Mouse (Mus musculus): ENCODE measurements at regions not wholly inside any gene's neighbourhood (a gene's known extent, or its start where the extent isn't known, plus 50 kb on each side); places are given as distances from the start of the nearest gene placed in this dataset.

- no peak for DNase-seq (ENCODE audit: extremely low spot score in 1 of 2, low spot score in 1 of 2)
Measured at GRCm38 (mm10) chr3:70097813-70098212, 90.4 kb downstream of the Otol1 start.

- DNase-seq (ENCODE audit: extremely low spot score in 1 of 2, low spot score in 1 of 2) = no peak
Measured at GRCm38 (mm10) chr3:70102091-70102490, 94.7 kb downstream of the Otol1 start.

- DNase-seq (ENCODE audit: extremely low spot score in 1 of 2, low spot score in 1 of 2) = peak; percentile 11 to 19
Measured at GRCm38 (mm10) chr3:70102593-70103213, 95.3 kb downstream of the Otol1 start.

GRCm38 (mm10) chr3:70103983-70104827, 96.8 kb downstream of the Otol1 start:
- peak; percentile 63 to 94 for DNase-seq (ENCODE audit: extremely low spot score in 1 of 2, low spot score in 1 of 2)

GRCm38 (mm10) chr3:70104828-70105399, 97.5 kb downstream of the Otol1 start:
- peak; percentile 58 to 66 for DNase-seq (ENCODE audit: extremely low spot score in 1 of 2, low spot score in 1 of 2)

- DNase-seq (ENCODE audit: extremely low spot score in 1 of 2, low spot score in 1 of 2) = no peak
Measured at GRCm38 (mm10) chr3:70105561-70105960, 98.1 kb downstream of the Otol1 start.

- DNase-seq (ENCODE audit: extremely low spot score in 1 of 2, low spot score in 1 of 2) = no peak
Measured at GRCm38 (mm10) chr3:70106141-70106540, 98.7 kb downstream of the Otol1 start.

GRCm38 (mm10) chr3:70126212-70126611, 118.8 kb downstream of the Otol1 start:
- DNase-seq (ENCODE audit: extremely low spot score in 1 of 2, low spot score in 1 of 2) = no peak

- DNase-seq (ENCODE audit: extremely low spot score in 1 of 2, low spot score in 1 of 2) = no peak
Measured at GRCm38 (mm10) chr3:70130241-70131029, 123.0 kb downstream of the Otol1 start.

- DNase-seq (ENCODE audit: extremely low spot score in 1 of 2, low spot score in 1 of 2) = no peak
Measured at GRCm38 (mm10) chr3:70134963-70135362, 127.5 kb downstream of the Otol1 start.

GRCm38 (mm10) chr3:70138488-70138887, 131.1 kb downstream of the Otol1 start:
- no peak for DNase-seq (ENCODE audit: extremely low spot score in 1 of 2, low spot score in 1 of 2)

GRCm38 (mm10) chr3:70138926-70139325, 131.5 kb downstream of the Otol1 start:
- DNase-seq (ENCODE audit: extremely low spot score in 1 of 2, low spot score in 1 of 2) = no peak

GRCm38 (mm10) chr3:70145728-70146127, 138.3 kb downstream of the Otol1 start:
- DNase-seq (ENCODE audit: extremely low spot score in 1 of 2, low spot score in 1 of 2) = no peak

- DNase-seq (ENCODE audit: extremely low spot score in 1 of 2, low spot score in 1 of 2) = no peak
Measured at GRCm38 (mm10) chr3:70151156-70151555, 143.7 kb downstream of the Otol1 start.

- no peak for DNase-seq (ENCODE audit: extremely low spot score in 1 of 2, low spot score in 1 of 2)
Measured at GRCm38 (mm10) chr3:70160043-70160442, 152.6 kb downstream of the Otol1 start.

- DNase-seq (ENCODE audit: extremely low spot score in 1 of 2, low spot score in 1 of 2) = no peak
Measured at GRCm38 (mm10) chr3:70171667-70172066, 164.3 kb downstream of the Otol1 start.

- no peak for DNase-seq (ENCODE audit: extremely low spot score in 1 of 2, low spot score in 1 of 2)
Measured at GRCm38 (mm10) chr3:70176391-70176790, 169.0 kb downstream of the Otol1 start.

- no peak for DNase-seq (ENCODE audit: extremely low spot score in 1 of 2, low spot score in 1 of 2)
Measured at GRCm38 (mm10) chr3:70181611-70182010, 174.2 kb downstream of the Otol1 start.

- DNase-seq (ENCODE audit: extremely low spot score in 1 of 2, low spot score in 1 of 2) = no peak
Measured at GRCm38 (mm10) chr3:70190741-70191140, 183.3 kb downstream of the Otol1 start.

GRCm38 (mm10) chr3:70196671-70197070, 189.3 kb downstream of the Otol1 start:
- no peak for DNase-seq (ENCODE audit: extremely low spot score in 1 of 2, low spot score in 1 of 2)

GRCm38 (mm10) chr3:70198890-70199289, 191.5 kb downstream of the Otol1 start:
- DNase-seq (ENCODE audit: extremely low spot score in 1 of 2, low spot score in 1 of 2) = no peak
